Mouse (Mus musculus) ES-Bruce4 (cell line): ENCODE measurements around the gene Nup153. TPM values are rescaled to one million over a fixed set of nuclear protein-coding genes. Genes with fewer than 3 reads are reported as not detected.

Source experiments
- H3K27ac ChIP-seq: 2 replicates; pipeline ENCODE4 v1.5.1; 2012; ENCODE audit warnings: low read length, inconsistent platforms; ENCODE audit not compliant: insufficient read depth
- H3K27me3 ChIP-seq: 2 replicates; pipeline ENCODE4 v1.6.1; 2012; ENCODE audit warnings: mild to moderate bottlenecking, low read length, inconsistent platforms; ENCODE audit not compliant: control insufficient read depth, poor library complexity, insufficient read depth, severe bottlenecking
- H3K36me3 ChIP-seq: 2 replicates; pipeline ENCODE4 v1.6.1; 2012; ENCODE audit warnings: inconsistent platforms, mild to moderate bottlenecking, low read length, moderate library complexity; ENCODE audit not compliant: control insufficient read depth, poor library complexity, insufficient read depth, severe bottlenecking
- H3K4me1 ChIP-seq: one replicate; pipeline ENCODE4 v1.8.1; 2011; ENCODE audit warnings: low read length; ENCODE audit not compliant: control insufficient read depth, insufficient read depth
- H3K4me3 ChIP-seq: 2 replicates; pipeline ENCODE4 v1.5.1; 2011; ENCODE audit warnings: low read depth, mild to moderate bottlenecking, low read length
- H3K9ac ChIP-seq: 2 replicates; pipeline ENCODE4 v1.6.1; 2012; ENCODE audit warnings: low read depth, mild to moderate bottlenecking, inconsistent platforms; ENCODE audit not compliant: poor library complexity, severe bottlenecking
- H3K9me3 ChIP-seq: replicated peaks from 2 replicates; pipeline ENCODE4 v1.6.1; 2012; ENCODE audit warnings: mild to moderate bottlenecking, low read length, inconsistent platforms; ENCODE audit not compliant: control insufficient read depth, poor library complexity, insufficient read depth, severe bottlenecking
- CTCF ChIP-seq: IDR thresholded peaks from one replicate; pipeline ENCODE4 v1.8.1; 2011; ENCODE audit warnings: low read depth, low read length
- EP300 ChIP-seq: IDR thresholded peaks from 2 replicates; pipeline ENCODE4 v1.6.1; 2011; ENCODE audit warnings: low read depth, low read length; ENCODE audit not compliant: insufficient read depth
- POLR2A ChIP-seq: IDR thresholded peaks from one replicate; pipeline ENCODE4 v1.8.1; 2011; ENCODE audit warnings: low read length; ENCODE audit not compliant: insufficient read depth
- polyA plus RNA-seq: library from polyadenylated mRNA; stranded (reverse); fragments of >200 nt; gene quantifications from 2 replicates; pipeline ENCODE4 v1.2.4, GENCODE M21; 2011; ENCODE audit warnings: low read depth; ENCODE audit not compliant: missing spikeins, insufficient read depth, insufficient read length

Gene Nup153
- polyA plus RNA-seq, 1 experiment = 232 TPM

DNA sequence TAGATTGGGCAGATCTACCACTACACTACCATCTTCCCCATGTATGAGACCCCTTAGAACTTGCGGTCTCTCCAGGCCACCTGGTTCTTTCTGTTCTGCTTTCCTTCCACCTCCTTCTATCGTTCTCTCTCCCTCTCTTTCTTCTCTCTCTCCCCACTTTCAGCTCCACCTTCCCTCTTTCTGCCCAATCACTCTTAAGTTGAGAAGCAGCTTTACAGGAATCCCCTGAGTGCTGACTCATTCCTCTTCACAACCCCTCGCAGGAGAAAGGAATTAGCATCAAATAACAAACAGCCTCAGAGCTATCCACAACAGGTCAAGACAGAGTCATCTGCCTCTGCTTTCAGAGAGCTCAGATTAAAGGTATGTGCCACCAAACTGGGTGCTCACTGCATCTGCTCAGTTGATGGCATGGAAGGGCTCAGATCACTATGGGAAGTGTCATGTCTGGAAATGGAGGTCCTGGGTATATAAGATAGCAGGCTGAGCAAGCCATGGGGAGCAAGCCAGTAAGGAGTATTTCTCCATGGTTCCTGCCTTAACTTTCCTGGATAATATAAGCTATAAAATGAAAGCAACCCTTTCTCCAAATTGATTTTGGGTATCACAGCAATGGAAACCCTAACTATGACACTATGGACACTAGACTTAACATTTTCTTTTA, 11.6 kb downstream of the Nup153 start:
- peak overlapping the region; percentile 70 for H3K27ac ChIP-seq
- H3K36me3 ChIP-seq = peaks cover 40% of the 10 kb centered on the region
- no peaks in the 10 kb centered on the region for H3K27me3 ChIP-seq
- no peaks in the 10 kb centered on the region for H3K9me3 ChIP-seq
- peaks cover 2% of the 10 kb centered on the region for H3K4me1 ChIP-seq
- 0 out of 2 replicates have a peak overlapping the region, but pooled peaks have one; percentile 33 for H3K9ac ChIP-seq
- no peak for TF ChIP-seq CTCF
- no peak for TF ChIP-seq POLR2A
- TF ChIP-seq EP300 = no peak
- no peak overlapping the region for H3K4me3 ChIP-seq

DNA sequence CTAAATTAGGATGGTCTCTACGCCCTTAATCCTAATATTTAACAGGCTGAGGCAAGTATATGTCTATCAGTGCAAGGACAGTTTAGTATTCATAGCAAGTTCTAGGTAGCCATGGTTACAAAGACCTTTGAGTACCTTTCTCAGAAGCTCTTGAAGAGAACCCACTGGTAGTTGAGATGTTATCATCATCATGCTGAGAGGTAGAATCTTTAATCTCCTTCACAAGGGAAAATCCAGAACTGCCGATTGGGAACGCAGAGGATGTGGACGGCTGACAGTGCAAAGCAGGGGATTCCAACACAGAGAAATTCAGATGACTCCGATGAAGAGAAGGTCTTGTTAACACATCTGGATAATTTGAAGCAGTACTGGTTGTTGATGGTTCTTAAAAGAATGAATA, 14.3 kb downstream of the Nup153 start:
- Histone ChIP-seq H3K9ac (no peak overlapping the region), H3K27me3 (no peaks in the 10 kb centered on the region), H3K36me3 (peaks cover 63% of the 10 kb centered on the region), H3K4me1 (peaks cover 2% of the 10 kb centered on the region), H3K4me3 (no peak overlapping the region), H3K27ac (no peak overlapping the region), H3K9me3 (no peaks in the 10 kb centered on the region)
- no peak for TF ChIP-seq CTCF
- no peak for TF ChIP-seq POLR2A
- TF ChIP-seq EP300 = no peak

DNA sequence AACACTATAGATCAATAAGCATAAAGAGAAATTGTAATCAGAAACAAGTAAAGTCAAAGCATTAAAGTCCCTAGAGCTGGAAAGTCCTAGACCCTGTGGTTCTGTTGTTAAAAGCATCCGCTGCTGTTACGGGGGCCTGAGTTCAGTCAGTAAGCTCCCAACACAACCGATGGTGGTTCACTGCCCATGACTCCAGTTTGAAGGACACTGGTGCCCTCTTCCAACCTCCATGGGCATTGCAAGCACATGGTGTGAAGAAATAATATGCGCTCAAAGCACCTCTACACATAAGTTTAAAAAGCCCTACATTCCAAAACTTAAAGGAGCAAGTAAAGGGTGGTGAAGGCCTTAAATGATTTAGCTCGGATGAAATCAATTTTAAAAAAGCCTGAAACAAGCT, 24.6 kb downstream of the Nup153 start:
- Histone ChIP-seq H3K9me3 (no peaks in the 10 kb centered on the region), H3K4me3 (no peak overlapping the region), H3K36me3 (peaks cover 40% of the 10 kb centered on the region), H3K4me1 (no peaks in the 10 kb centered on the region), H3K27ac (no peak overlapping the region), H3K9ac (no peak overlapping the region), H3K27me3 (no peaks in the 10 kb centered on the region)
- TF ChIP-seq POLR2A (no peak), CTCF (peak; percentile 27), EP300 (no peak)

DNA sequence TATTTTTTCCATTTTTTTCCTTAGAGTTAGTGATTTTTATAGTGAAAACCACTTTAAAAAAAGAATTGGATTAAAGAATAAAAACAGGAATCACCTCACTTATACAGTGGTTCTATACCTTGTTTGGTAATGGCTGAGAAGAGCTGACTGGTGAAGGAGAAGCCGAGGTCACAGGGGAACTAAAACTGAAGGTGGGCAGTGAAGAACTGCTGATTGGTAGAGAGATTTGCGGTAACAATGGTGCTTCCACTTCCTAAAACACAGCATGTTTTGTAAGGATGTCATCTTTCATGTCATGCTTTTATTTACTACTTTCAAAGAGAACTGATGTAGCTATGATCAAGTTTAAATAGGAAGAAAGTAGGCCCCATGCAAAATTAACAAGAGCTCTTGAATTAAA, 26.3 kb downstream of the Nup153 start:
- H3K27ac ChIP-seq = no peak overlapping the region
- no peaks in the 10 kb centered on the region for H3K9me3 ChIP-seq
- no peaks in the 10 kb centered on the region for H3K27me3 ChIP-seq
- no peak overlapping the region for H3K4me3 ChIP-seq
- peaks cover 2% of the 10 kb centered on the region for H3K4me1 ChIP-seq
- H3K36me3 ChIP-seq = peaks cover 43% of the 10 kb centered on the region
- H3K9ac ChIP-seq = no peak overlapping the region
- TF ChIP-seq POLR2A (no peak), EP300 (no peak), CTCF (no peak)

DNA sequence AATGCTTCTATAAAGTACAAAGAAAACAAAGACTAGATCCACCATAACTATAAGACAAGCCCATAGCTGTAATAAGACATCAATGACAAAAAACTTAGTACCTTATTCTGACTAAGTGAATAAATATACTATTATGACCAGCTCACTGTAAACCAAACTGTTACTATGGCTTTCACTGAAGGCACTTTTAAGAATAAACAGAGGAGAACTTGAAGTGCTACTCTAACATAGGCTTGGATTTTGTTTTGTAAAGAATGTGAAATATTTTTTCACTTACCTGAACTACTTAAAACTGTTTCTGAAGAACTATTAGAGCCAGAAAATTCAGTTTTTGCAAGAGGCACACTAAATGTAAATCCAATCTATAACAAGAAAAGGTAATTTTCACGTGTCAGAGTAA, 28.4 kb downstream of the Nup153 start:
- Histone ChIP-seq H3K9ac (no peak overlapping the region), H3K9me3 (no peaks in the 10 kb centered on the region), H3K4me3 (no peak overlapping the region), H3K27ac (no peak overlapping the region), H3K27me3 (no peaks in the 10 kb centered on the region), H3K36me3 (peaks cover 50% of the 10 kb centered on the region), H3K4me1 (peaks cover 2% of the 10 kb centered on the region)
- TF ChIP-seq CTCF (no peak), EP300 (no peak), POLR2A (no peak)

DNA sequence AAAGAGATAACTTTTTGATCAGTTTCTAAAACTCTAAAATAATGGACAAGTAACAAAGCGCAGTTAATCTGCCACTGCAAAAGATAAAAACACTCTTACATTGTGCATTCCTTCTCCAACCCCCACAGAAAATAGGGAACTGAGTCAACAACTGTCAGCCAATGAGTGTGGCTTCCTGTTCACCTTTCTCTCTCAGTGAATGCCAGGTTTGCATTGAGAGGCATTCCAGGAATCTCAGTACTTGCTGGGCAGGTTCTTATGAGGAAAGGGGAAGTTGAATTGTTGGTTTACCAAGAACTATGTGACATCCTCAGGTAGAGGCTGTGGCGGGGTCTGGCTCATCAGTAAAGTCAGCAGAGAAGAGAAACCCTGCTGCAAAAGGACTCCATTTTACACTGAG, 31.0 kb downstream of the Nup153 start:
- TF ChIP-seq EP300 (no peak), POLR2A (no peak), CTCF (no peak)
- H3K36me3 ChIP-seq = peaks cover 58% of the 10 kb centered on the region
- H3K27me3 ChIP-seq = no peaks in the 10 kb centered on the region
- no peak overlapping the region for H3K4me3 ChIP-seq
- peak overlapping the region; percentile 58 for H3K27ac ChIP-seq
- no peak overlapping the region for H3K9ac ChIP-seq
- H3K9me3 ChIP-seq = no peaks in the 10 kb centered on the region
- peaks cover 2% of the 10 kb centered on the region for H3K4me1 ChIP-seq
